Mouse (Mus musculus): ENCODE data around the gene Ubash3b. TPM values are rescaled to one million over a fixed set of nuclear protein-coding genes. Genes with fewer than 3 reads are reported as not detected.

Gene Ubash3b
- polyA plus RNA-seq, 1 experiment from 2014 or later: 34.8 TPM

- ATAC-seq (ENCODE audit: low read depth): no peak
- Histone ChIP-seq H3K4me1 (replicated peaks) (peaks cover 18% of the 10 kb centered on the region), H3K4me3 (no peak overlapping the region), H3K9me3 (no peaks in the 10 kb centered on the region), H3K27ac (replicated peaks) (peak overlapping the region; percentile 53), H3K27me3 (no peaks in the 10 kb centered on the region), H3K36me3 (no peaks in the 10 kb centered on the region), H3K4me2 (no peak overlapping the region), H3K9ac (no peak overlapping the region)
- WGBS: 100% methylated on average over 3 of the region's 3 CpGs
These were observed 32.2 kb downstream of the Ubash3b start for GRCm38 (mm10) chr9:41129273-41129672.

- peak overlapping the region; percentile 69 for H3K27ac ChIP-seq (replicated peaks)
- WGBS: 81% methylated on average over 3 of the region's 3 CpGs
These were observed 34.8 kb downstream of the Ubash3b start for GRCm38 (mm10) chr9:41126723-41127122.

GRCm38 (mm10) chr9:41124305-41124704, 37.2 kb downstream of the Ubash3b start:
- Histone ChIP-seq H3K4me1 (replicated peaks) (peaks cover 1% of the 10 kb centered on the region; the same call in 1 of the 2 replicates), H3K9me3 (no peaks in the 10 kb centered on the region), H3K27ac (replicated peaks) (no peak overlapping the region), H3K27me3 (no peaks in the 10 kb centered on the region), H3K36me3 (no peaks in the 10 kb centered on the region), H3K4me3 (no peak overlapping the region), H3K4me2 (no peak overlapping the region), H3K9ac (no peak overlapping the region)
- ATAC-seq (ENCODE audit: low read depth): no peak
- 95% methylated on average over 6 of the region's 6 CpGs for WGBS

More at GRCm38 (mm10) chr9:41126723-41127122, 34.8 kb downstream of the Ubash3b start:
- Histone ChIP-seq H3K9me3 (no peaks in the 10 kb centered on the region), H3K27me3 (no peaks in the 10 kb centered on the region), H3K4me2 (no peak overlapping the region), H3K4me1 (replicated peaks) (peaks cover 18% of the 10 kb centered on the region), H3K9ac (no peak overlapping the region), H3K36me3 (no peaks in the 10 kb centered on the region), H3K4me3 (no peak overlapping the region)
- no peak for ATAC-seq (ENCODE audit: low read depth)

- no peaks in the 10 kb centered on the region for H3K9me3 ChIP-seq
- H3K36me3 ChIP-seq: no peaks in the 10 kb centered on the region
- ATAC-seq (ENCODE audit: low read depth): no peak
These were observed 38.9 kb downstream of the Ubash3b start for GRCm38 (mm10) chr9:41122390-41123110.

GRCm38 (mm10) chr9:41121701-41122354, 39.7 kb downstream of the Ubash3b start:
- H3K27me3 ChIP-seq: no peaks in the 10 kb centered on the region
- no peaks in the 10 kb centered on the region for H3K36me3 ChIP-seq
- no peak overlapping the region for H3K4me3 ChIP-seq
- WGBS: 71% methylated on average over 6 of the region's 6 CpGs
- no peak overlapping the region for H3K27ac ChIP-seq (replicated peaks)
- H3K9me3 ChIP-seq: no peaks in the 10 kb centered on the region
- H3K9ac ChIP-seq: no peak overlapping the region
- H3K4me1 ChIP-seq (replicated peaks): peaks cover 11% of the 10 kb centered on the region
- no peak for ATAC-seq (ENCODE audit: low read depth)
- H3K4me2 ChIP-seq: no peak overlapping the region

More at GRCm38 (mm10) chr9:41122390-41123110, 38.9 kb downstream of the Ubash3b start:
- Histone ChIP-seq H3K9ac (no peak overlapping the region), H3K27me3 (no peaks in the 10 kb centered on the region), H3K27ac (replicated peaks) (no peak overlapping the region), H3K4me2 (no peak overlapping the region), H3K4me3 (no peak overlapping the region), H3K4me1 (replicated peaks) (peaks cover 7% of the 10 kb centered on the region)
- 83% methylated on average over 11 of the region's 11 CpGs for WGBS

GRCm38 (mm10) chr9:41119958-41120357, 41.5 kb downstream of the Ubash3b start:
- Histone ChIP-seq H3K9me3 (no peaks in the 10 kb centered on the region), H3K4me3 (no peak overlapping the region), H3K27me3 (no peaks in the 10 kb centered on the region), H3K9ac (no peak overlapping the region), H3K36me3 (no peaks in the 10 kb centered on the region), H3K27ac (replicated peaks) (no peak overlapping the region), H3K4me1 (replicated peaks) (peaks cover 11% of the 10 kb centered on the region), H3K4me2 (no peak overlapping the region)
- WGBS: 83% methylated on average over 6 of the region's 6 CpGs
- ATAC-seq (ENCODE audit: low read depth): no peak

GRCm38 (mm10) chr9:41118065-41118464, 43.4 kb downstream of the Ubash3b start:
- ATAC-seq (ENCODE audit: low read depth): no peak
- H3K27ac ChIP-seq (replicated peaks): no peak overlapping the region
- 72% methylated on average over 7 of the region's 7 CpGs for WGBS
- H3K4me1 ChIP-seq (replicated peaks): peaks cover 11% of the 10 kb centered on the region
- no peaks in the 10 kb centered on the region for H3K27me3 ChIP-seq
- H3K9me3 ChIP-seq: no peaks in the 10 kb centered on the region
- no peak overlapping the region for H3K9ac ChIP-seq
- H3K36me3 ChIP-seq: no peaks in the 10 kb centered on the region
- no peak overlapping the region for H3K4me3 ChIP-seq
- H3K4me2 ChIP-seq: no peak overlapping the region

- H3K9ac ChIP-seq: no peak overlapping the region
- H3K4me2 ChIP-seq: no peak overlapping the region
- H3K9me3 ChIP-seq: no peaks in the 10 kb centered on the region
- H3K36me3 ChIP-seq: no peaks in the 10 kb centered on the region
- peaks cover 11% of the 10 kb centered on the region for H3K4me1 ChIP-seq (replicated peaks)
- no peak overlapping the region for H3K27ac ChIP-seq (replicated peaks)
- H3K4me3 ChIP-seq: no peak overlapping the region
- WGBS: 89% methylated on average over 12 of the region's 12 CpGs
- H3K27me3 ChIP-seq: 0 out of 2 replicates have a peak, but pooled peaks cover 5% of the 10 kb centered on the region
- ATAC-seq (ENCODE audit: low read depth): no peak
These were observed 45.4 kb downstream of the Ubash3b start for GRCm38 (mm10) chr9:41116126-41116525.

- H3K9ac ChIP-seq: no peak overlapping the region
- ATAC-seq (ENCODE audit: low read depth): no peak
- WGBS: 89% methylated on average over 9 of the region's 9 CpGs
- peaks cover 11% of the 10 kb centered on the region for H3K4me1 ChIP-seq (replicated peaks)
- no peak overlapping the region for H3K27ac ChIP-seq (replicated peaks)
- no peaks in the 10 kb centered on the region for H3K36me3 ChIP-seq
- no peaks in the 10 kb centered on the region for H3K9me3 ChIP-seq
- H3K4me3 ChIP-seq: no peak overlapping the region
- H3K4me2 ChIP-seq: no peak overlapping the region
- 0 out of 2 replicates have a peak, but pooled peaks cover 6% of the 10 kb centered on the region for H3K27me3 ChIP-seq
These were observed 47.1 kb downstream of the Ubash3b start for GRCm38 (mm10) chr9:41114367-41114766.

- no peaks in the 10 kb centered on the region for H3K9me3 ChIP-seq
- no peak for ATAC-seq (ENCODE audit: low read depth)
- 89% methylated on average over 7 of the region's 7 CpGs for WGBS
- H3K4me3 ChIP-seq: no peak overlapping the region
- H3K4me2 ChIP-seq: no peak overlapping the region
- no peaks in the 10 kb centered on the region for H3K36me3 ChIP-seq
- H3K4me1 ChIP-seq (replicated peaks): peaks cover 33% of the 10 kb centered on the region
- H3K27me3 ChIP-seq: peaks cover 15% of the 10 kb centered on the region
- no peak overlapping the region for H3K9ac ChIP-seq
- no peak overlapping the region for H3K27ac ChIP-seq (replicated peaks)
These were observed 51.7 kb downstream of the Ubash3b start for GRCm38 (mm10) chr9:41109749-41110148.

- Histone ChIP-seq H3K4me1 (replicated peaks) (peaks cover 33% of the 10 kb centered on the region), H3K4me3 (no peak overlapping the region), H3K9ac (no peak overlapping the region), H3K27ac (replicated peaks) (0 out of 2 replicates have a peak overlapping the region, but pooled peaks have one; percentile 35), H3K4me2 (no peak overlapping the region), H3K27me3 (peaks cover 15% of the 10 kb centered on the region), H3K9me3 (no peaks in the 10 kb centered on the region), H3K36me3 (no peaks in the 10 kb centered on the region)
- peak; percentile 82 for ATAC-seq (ENCODE audit: low read depth)
- WGBS: 22% methylated on average over 14 of the region's 14 CpGs
These were observed 52.9 kb downstream of the Ubash3b start for GRCm38 (mm10) chr9:41108324-41109180.

GRCm38 (mm10) chr9:41105201-41105643, 56.3 kb downstream of the Ubash3b start:
- no peak for ATAC-seq (ENCODE audit: low read depth)

More at GRCm38 (mm10) chr9:41105201-41105643, 56.3 kb downstream of the Ubash3b start:
- H3K9ac ChIP-seq: no peak overlapping the region
- H3K4me1 ChIP-seq (replicated peaks): peaks cover 39% of the 10 kb centered on the region
- no peak overlapping the region for H3K4me3 ChIP-seq
- H3K36me3 ChIP-seq: no peaks in the 10 kb centered on the region
- WGBS: 53% methylated on average over 7 of the region's 7 CpGs
- no peak overlapping the region for H3K27ac ChIP-seq (replicated peaks)
- H3K9me3 ChIP-seq: no peaks in the 10 kb centered on the region
- no peak overlapping the region for H3K4me2 ChIP-seq
- H3K27me3 ChIP-seq: peaks cover 9% of the 10 kb centered on the region

Measured in neural tube, embryonic 13.5 days (tissue).